Mouse (Mus musculus) liver, postnatal 0 days (tissue): ENCODE data around the gene Lrrc28. TPM values are rescaled to one million over a fixed set of nuclear protein-coding genes. Genes with fewer than 3 reads are reported as not detected.
A peak's percentile ranks its signal among the peaks of the same experiment; 100 is the strongest.

Experiments
- ATAC-seq: fragments of 200-750 bp; cut with Nextera tagmentation; 2 replicates; pipeline ENCODE4 v1.8.0; 2017; ENCODE audit warnings: mild to moderate bottlenecking, moderate library complexity
- DNase-seq: peaks from one replicate; pipeline ENCODE4 v3.0.0-alpha.2; 2016
- H3K27ac ChIP-seq: fragments of 300-500 bp; sonication (generic); 2 replicates; pipeline ENCODE4 v1.5.1; 2014; ENCODE audit warnings: antibody characterized with exemption, moderate library complexity, mild to moderate bottlenecking, low read depth
- H3K27me3 ChIP-seq: fragments of 300-500 bp; sonication (generic); 2 replicates; pipeline ENCODE4 v1.6.1; 2014; ENCODE audit warnings: low read length, control low read depth, mixed read lengths; ENCODE audit not compliant: insufficient read depth
- H3K36me3 ChIP-seq: fragments of 300-500 bp; sonication (generic); replicated peaks from 2 replicates; pipeline ENCODE4 v1.6.1; 2014; ENCODE audit warnings: mild to moderate bottlenecking, control low read depth, low read length, moderate library complexity, mixed read lengths; ENCODE audit not compliant: insufficient read depth
- H3K4me1 ChIP-seq: fragments of 300-500 bp; sonication (generic); 2 replicates; pipeline ENCODE4 v1.6.1; 2014; ENCODE audit warnings: antibody characterized with exemption, mild to moderate bottlenecking, control low read depth; ENCODE audit not compliant: insufficient read depth
- H3K4me2 ChIP-seq: fragments of 300-500 bp; sonication (generic); 2 replicates; pipeline ENCODE4 v1.6.1; 2014; ENCODE audit warnings: low read depth, mild to moderate bottlenecking, low read length, moderate library complexity, mixed read lengths
- H3K4me3 ChIP-seq: fragments of 300-500 bp; sonication (generic); 2 replicates; pipeline ENCODE4 v1.5.1; 2014; ENCODE audit warnings: low read depth, low read length
- H3K9ac ChIP-seq: fragments of 300-500 bp; sonication (generic); replicated peaks from 2 replicates; pipeline ENCODE4 v1.6.1; 2014; ENCODE audit warnings: mild to moderate bottlenecking, moderate library complexity
- H3K9me3 ChIP-seq: fragments of 300-500 bp; sonication (generic); 2 replicates; pipeline ENCODE4 v1.6.1; 2016; ENCODE audit warnings: mild to moderate bottlenecking, control low read depth, low read length, mixed read lengths
- CTCF ChIP-seq: sonication (generic); IDR thresholded peaks from 2 replicates; pipeline ENCODE4 v1.5.1; 2016; ENCODE audit warnings: antibody characterized with exemption, low read depth
- EP300 ChIP-seq: IDR thresholded peaks from 2 replicates; pipeline ENCODE4 v1.6.1; 2016; ENCODE audit warnings: antibody characterized with exemption, low read depth, mild to moderate bottlenecking
- WGBS: fragments of 180-500 bp; shearing (Covaris S2); extraction: QIAGEN DNeasy Blood & Tissue Kit; methylation state at CpG from one replicate; pipeline ENCODE4 v1.1.7; 2014; ENCODE audit not compliant: insufficient replicate concordance; 5-methylcytosine and 5-hydroxymethylcytosine counted together
- polyA plus RNA-seq: library from polyadenylated mRNA; unstranded; fragments of >200 nt; fragmentation: Nextera tagmentation; extraction: Ambion mirVana; gene quantifications from 2 replicates; pipeline ENCODE4 v1.2.1, GENCODE M21; 2015

The Lrrc28 gene
- polyA plus RNA-seq, 1 experiment from 2014 or later, result 12.6 TPM

DNA sequence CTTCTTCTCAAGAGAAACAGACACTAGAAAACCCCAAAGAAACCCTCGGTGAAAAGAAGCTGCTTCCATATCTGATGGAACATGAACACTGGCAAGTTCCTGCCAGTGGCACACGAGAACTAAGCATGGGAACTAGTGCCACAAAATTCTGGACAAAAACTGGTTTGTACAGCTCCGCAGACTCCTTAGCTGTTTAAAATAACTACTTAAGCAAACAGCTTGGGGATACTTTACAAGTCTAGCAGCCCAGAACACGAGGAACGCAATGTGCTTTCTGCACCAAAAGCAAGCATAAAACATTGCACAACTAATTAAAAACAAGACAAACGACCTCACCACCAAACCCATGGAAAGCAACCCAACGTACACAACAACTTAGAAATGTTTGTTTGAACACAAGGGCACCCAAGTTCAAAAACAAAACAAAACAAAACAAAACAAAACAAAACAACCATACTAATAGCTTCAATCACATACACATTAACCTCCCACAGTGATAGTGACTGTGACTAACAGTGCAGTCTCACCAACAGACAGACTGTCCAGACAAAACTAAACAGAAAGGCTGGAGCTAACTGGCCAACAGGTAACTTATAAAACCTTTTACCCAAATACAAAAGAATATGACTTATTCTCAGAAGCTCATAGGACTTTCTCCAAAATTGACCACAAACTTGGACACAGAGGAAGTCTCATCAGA lies 66.1 kb downstream of the Lrrc28 start:
- peak overlapping the region; percentile 78 for H3K27ac ChIP-seq
- no peaks in the 10 kb centered on the region for H3K27me3 ChIP-seq
- H3K4me2 ChIP-seq, result peak overlapping the region; percentile 33; the same call in 1 of the 2 replicates
- no peaks in the 10 kb centered on the region for H3K9me3 ChIP-seq
- ATAC-seq (peak; percentile 92), DNase-seq (no peak)
- 52% methylated on average over 7 of the region's 7 CpGs for WGBS
- H3K4me3 ChIP-seq, result no peak overlapping the region
- no peak overlapping the region for H3K9ac ChIP-seq
- H3K36me3 ChIP-seq, result no peaks in the 10 kb centered on the region
- H3K4me1 ChIP-seq, result no peaks in the 10 kb centered on the region
- no peak for TF ChIP-seq CTCF
- peak; percentile 70; the same call in 1 of the 2 replicates for TF ChIP-seq EP300

- no peak overlapping the region for H3K4me3 ChIP-seq
- ATAC-seq, result no peak
- TF ChIP-seq CTCF, result no peak
- TF ChIP-seq EP300, result no peak
- no peaks in the 10 kb centered on the region for H3K9me3 ChIP-seq
- 83% methylated on average over 6 of the region's 6 CpGs for WGBS
- no peak overlapping the region for H3K9ac ChIP-seq
- peak overlapping the region; percentile 51; the same call in 1 of the 2 replicates for H3K27ac ChIP-seq
- H3K27me3 ChIP-seq, result no peaks in the 10 kb centered on the region
- H3K36me3 ChIP-seq, result no peaks in the 10 kb centered on the region
- no peak overlapping the region for H3K4me2 ChIP-seq
- no peak for DNase-seq
- H3K4me1 ChIP-seq, result no peaks in the 10 kb centered on the region
Observed at GRCm38 (mm10) chr7:67578044-67578443, 67.0 kb downstream of the Lrrc28 start.

DNA sequence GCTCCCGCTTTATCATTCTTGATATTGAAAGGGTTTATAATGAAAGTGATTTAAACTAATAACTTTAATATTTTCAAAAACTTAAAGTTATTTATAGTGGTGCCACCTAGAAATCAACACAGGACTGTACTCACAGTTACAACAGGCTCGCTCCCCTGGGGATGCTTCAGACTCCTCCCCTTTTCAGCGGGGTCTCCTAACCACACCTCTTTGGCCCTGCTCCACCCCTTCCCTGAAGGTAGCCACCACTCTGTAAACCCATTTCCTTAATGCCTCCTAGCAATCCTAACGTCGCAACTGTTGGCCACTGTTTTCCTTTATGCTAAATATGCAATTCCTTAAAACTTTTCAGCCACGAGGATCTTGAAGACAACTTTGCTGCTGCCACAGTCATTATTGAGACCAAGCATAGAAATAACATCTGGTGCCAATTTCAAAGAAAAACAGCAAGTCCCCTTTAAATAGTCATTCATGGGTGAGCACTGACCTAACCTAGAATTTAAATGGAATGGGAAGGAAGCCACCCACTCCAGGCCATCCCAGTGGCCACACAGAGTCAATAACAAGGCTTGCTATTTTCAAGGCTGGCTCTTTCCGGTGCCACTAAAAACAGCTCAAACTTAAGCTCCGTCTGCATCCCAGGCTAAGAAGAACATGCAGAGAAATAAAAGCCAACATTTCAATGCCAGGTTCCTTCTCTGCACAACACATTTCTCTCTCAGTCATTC lies 78.4 kb downstream of the Lrrc28 start:
- no peak overlapping the region for H3K27ac ChIP-seq
- no peaks in the 10 kb centered on the region for H3K9me3 ChIP-seq
- no peak for TF ChIP-seq CTCF
- TF ChIP-seq EP300, result 0 out of 2 replicates have a peak, but pooled peaks have one; percentile 8
- H3K9ac ChIP-seq, result no peak overlapping the region
- DNase-seq (no peak), ATAC-seq (no peak)
- WGBS, result 68% methylated on average over 8 of the region's 8 CpGs
- no peaks in the 10 kb centered on the region for H3K27me3 ChIP-seq
- H3K36me3 ChIP-seq, result no peaks in the 10 kb centered on the region
- no peaks in the 10 kb centered on the region for H3K4me1 ChIP-seq
- H3K4me3 ChIP-seq, result no peak overlapping the region
- H3K4me2 ChIP-seq, result no peak overlapping the region

DNA sequence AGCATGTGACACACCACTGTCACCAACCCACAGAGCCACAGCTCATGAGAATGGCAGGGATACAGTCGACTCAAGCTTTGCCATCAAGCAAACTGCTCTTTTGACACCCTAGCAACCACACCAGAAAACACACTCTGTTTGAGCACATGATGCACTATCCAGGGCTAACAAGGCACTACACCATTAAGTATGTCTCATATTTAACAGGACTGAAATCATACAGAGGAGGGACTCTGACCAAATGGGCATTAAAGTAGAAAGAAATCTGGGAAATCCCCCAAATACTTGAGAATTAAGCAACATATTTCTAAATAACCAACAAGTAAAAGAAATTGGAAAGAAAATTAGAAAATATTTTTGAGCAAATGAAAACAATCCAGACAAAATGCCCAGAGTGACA lies 79.9 kb downstream of the Lrrc28 start:
- TF ChIP-seq CTCF, result no peak
- TF ChIP-seq EP300, result no peak
- ATAC-seq (no peak), DNase-seq (no peak)
- no peak overlapping the region for H3K27ac ChIP-seq
- H3K4me3 ChIP-seq, result no peak overlapping the region
- no peaks in the 10 kb centered on the region for H3K27me3 ChIP-seq
- no peak overlapping the region for H3K9ac ChIP-seq
- no peak overlapping the region for H3K4me2 ChIP-seq
- H3K9me3 ChIP-seq, result no peaks in the 10 kb centered on the region
- WGBS, result 60% methylated on average over 1 of the region's 1 CpGs
- H3K36me3 ChIP-seq, result no peaks in the 10 kb centered on the region
- H3K4me1 ChIP-seq, result no peaks in the 10 kb centered on the region

GRCm38 (mm10) chr7:67562176-67562575 lies 82.9 kb downstream of the Lrrc28 start:
- Histone ChIP-seq H3K4me3 (no peak overlapping the region), H3K27ac (no peak overlapping the region), H3K9ac (no peak overlapping the region), H3K27me3 (no peaks in the 10 kb centered on the region), H3K36me3 (no peaks in the 10 kb centered on the region; the same call in 1 of the 2 replicates), H3K9me3 (no peaks in the 10 kb centered on the region), H3K4me2 (no peak overlapping the region), H3K4me1 (no peaks in the 10 kb centered on the region)
- ATAC-seq (no peak), DNase-seq (no peak)
- no peak for TF ChIP-seq EP300
- no peak for TF ChIP-seq CTCF
- 60% methylated on average over 12 of the region's 12 CpGs for WGBS

GRCm38 (mm10) chr7:67559486-67559885 lies 85.6 kb downstream of the Lrrc28 start:
- Histone ChIP-seq H3K4me3 (no peak overlapping the region), H3K4me2 (no peak overlapping the region)
- ATAC-seq, result no peak

More at GRCm38 (mm10) chr7:67559486-67559885, 85.6 kb downstream of the Lrrc28 start:
- Histone ChIP-seq H3K4me1 (no peaks in the 10 kb centered on the region), H3K27ac (no peak overlapping the region), H3K27me3 (no peaks in the 10 kb centered on the region), H3K36me3 (no peaks in the 10 kb centered on the region; the same call in none of the 2 replicates), H3K9ac (no peak overlapping the region), H3K9me3 (no peaks in the 10 kb centered on the region)
- no peak for DNase-seq
- 84% methylated on average over 7 of the region's 7 CpGs for WGBS
- TF ChIP-seq CTCF (no peak), EP300 (no peak)
